ENCODE assay signal across 7 mouse cellular contexts in the genomic region with DNA sequence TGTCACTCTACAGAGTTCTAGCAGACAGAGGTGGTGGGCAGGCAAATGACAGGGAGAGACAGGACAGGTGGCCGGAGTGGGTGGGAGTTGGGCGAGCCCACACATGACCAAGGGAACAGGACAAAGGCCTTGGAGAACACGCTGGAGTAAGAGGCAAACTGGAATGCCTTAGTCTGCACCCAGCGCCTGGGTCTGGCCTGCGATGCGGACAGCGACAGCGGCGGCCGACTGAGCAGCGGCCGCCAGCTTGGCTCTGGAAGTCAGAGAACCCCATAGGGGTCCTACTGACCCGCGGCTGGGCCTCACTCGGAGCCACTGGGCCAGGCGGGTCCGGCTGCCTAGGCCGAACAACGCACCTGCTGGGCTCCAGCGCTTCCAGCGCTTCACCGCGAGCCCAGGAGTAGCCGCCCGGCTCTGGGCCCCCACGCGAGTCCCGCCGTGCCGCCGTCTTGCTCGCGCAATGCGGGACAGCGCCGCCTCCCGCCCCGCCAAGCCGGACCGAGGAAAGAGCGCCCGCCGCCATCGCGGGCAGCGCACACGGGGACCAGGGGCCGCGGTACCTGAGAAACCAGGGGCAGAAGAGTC. TPM values are rescaled to one million over a fixed set of nuclear protein-coding genes. Genes with fewer than 3 reads are reported as not detected.
DNase-seq lines count a peak whose midpoint lies in the region; ATAC-seq and TF ChIP-seq lines count a peak whose summit lies in the region.

No protein-coding gene starts in this region.

- peak overlapping the region; percentile 90 for H3K9ac ChIP-seq in heart, embryonic 12.5 days
- peak overlapping the region; percentile 69 for H3K9ac ChIP-seq in liver, postnatal 0 days (replicated peaks)
- peak overlapping the region; percentile 86 for H3K9ac ChIP-seq in neural tube, embryonic 15.5 days (replicated peaks)

- H3K4me3 ChIP-seq in cortical plate, adult 2 months (ENCODE audit: insufficient read depth, low read length): peak overlapping the region; percentile 67
- peak overlapping the region; percentile 83 for H3K4me3 ChIP-seq in heart, embryonic 12.5 days
- peak overlapping the region; percentile 64 for H3K4me3 ChIP-seq in liver, postnatal 0 days (ENCODE audit: low read depth, low read length)
- peak overlapping the region; percentile 84 for H3K4me3 ChIP-seq in neural tube, embryonic 15.5 days (replicated peaks)

- no peaks in the 10 kb centered on the region for H3K9me3 ChIP-seq in heart, embryonic 12.5 days (replicated peaks)
- no peaks in the 10 kb centered on the region for H3K9me3 ChIP-seq in liver, postnatal 0 days (ENCODE audit: low read length)
- no peaks in the 10 kb centered on the region for H3K9me3 ChIP-seq in neural tube, embryonic 15.5 days (replicated peaks)

- H3K4me2 ChIP-seq in heart, embryonic 12.5 days: peak overlapping the region; percentile 83
- peak overlapping the region; percentile 96 for H3K4me2 ChIP-seq in liver, postnatal 0 days (ENCODE audit: low read depth, low read length)
- H3K4me2 ChIP-seq in neural tube, embryonic 15.5 days: peak overlapping the region; percentile 81

- peak overlapping the region; percentile 73 for H3K27ac ChIP-seq in cortical plate, adult 2 months (ENCODE audit: insufficient read depth, low read length)
- peak overlapping the region; percentile 80 for H3K27ac ChIP-seq in heart, embryonic 12.5 days (ENCODE audit: poor library complexity, severe bottlenecking)
- H3K27ac ChIP-seq in liver, postnatal 0 days (ENCODE audit: low read depth): peak overlapping the region; percentile 75
- peak overlapping the region; percentile 84 for H3K27ac ChIP-seq in neural tube, embryonic 15.5 days (replicated peaks)

- ATAC-seq in heart, embryonic 12.5 days (ENCODE audit: insufficient number of reproducible peaks, low FRiP score): peak; percentile 49
- ATAC-seq in liver, postnatal 0 days: peak; percentile 48
- ATAC-seq in neural tube, embryonic 15.5 days (ENCODE audit: low FRiP score): peak; percentile 75

- H3K36me3 ChIP-seq in heart, embryonic 12.5 days: no peaks in the 10 kb centered on the region
- no peaks in the 10 kb centered on the region for H3K36me3 ChIP-seq in liver, postnatal 0 days (replicated peaks; ENCODE audit: insufficient read depth, low read length)
- no peaks in the 10 kb centered on the region for H3K36me3 ChIP-seq in neural tube, embryonic 15.5 days

- peaks cover 4% of the 10 kb centered on the region for H3K4me1 ChIP-seq in cortical plate, adult 2 months (ENCODE audit: control insufficient read depth, insufficient read depth, low read length)
- H3K4me1 ChIP-seq in heart, embryonic 12.5 days (replicated peaks): peaks cover 33% of the 10 kb centered on the region
- H3K4me1 ChIP-seq in liver, postnatal 0 days (ENCODE audit: insufficient read depth): peaks cover 14% of the 10 kb centered on the region
- peaks cover 20% of the 10 kb centered on the region for H3K4me1 ChIP-seq in neural tube, embryonic 15.5 days

- TF ChIP-seq POLR2A in cortical plate, adult 2 months (IDR thresholded peaks at IDR 0.05; ENCODE audit: extremely low read depth, insufficient read depth, low read length): no peak

- TF ChIP-seq EP300 in liver, postnatal 0 days (IDR thresholded peaks at IDR 0.05; ENCODE audit: low read depth): no peak

- DNase-seq in 3134 (ENCODE audit: extremely low read depth, insufficient read length, low spot score): peak; percentile 76
- DNase-seq in CD8-positive naive resting alpha-beta T cell, adult 2 months (ENCODE audit: low read depth in 2 of 2, low spot score in 2 of 2): peak; percentile 2
- peak; percentile 64 for DNase-seq in kidney, postnatal 14 days
- no peak for DNase-seq in liver, postnatal 0 days

- no peaks in the 10 kb centered on the region for H3K27me3 ChIP-seq in heart, embryonic 12.5 days (replicated peaks)
- H3K27me3 ChIP-seq in liver, postnatal 0 days (ENCODE audit: insufficient read depth, low read length): no peaks in the 10 kb centered on the region
- no peaks in the 10 kb centered on the region for H3K27me3 ChIP-seq in neural tube, embryonic 15.5 days (replicated peaks)

- under 1% methylated on average over 49 of the region's 49 CpGs for WGBS in heart, embryonic 12.5 days
- under 1% methylated on average over 47 of the region's 49 CpGs for WGBS in liver, postnatal 0 days (ENCODE audit: insufficient replicate concordance)
- WGBS in neural tube, embryonic 15.5 days: under 1% methylated on average over 49 of the region's 49 CpGs

- TF ChIP-seq CTCF in cortical plate, adult 2 months (IDR thresholded peaks at IDR 0.05; ENCODE audit: extremely low read depth, insufficient read depth, low read length): no peak
- peak; percentile 21 for TF ChIP-seq CTCF in liver, postnatal 0 days (IDR thresholded peaks at IDR 0.05; ENCODE audit: low read depth)

RNA-seq across cellular contexts. Expression of a gene that starts 0.5 kb away (rescaled TPM):
- 22.2 and 26.1 TPM in 2 replicates for polyA plus RNA-seq in cortical plate, adult 2 months (2012; rRNA removed)
- 20.5 and 21.7 TPM in 2 replicates for polyA plus RNA-seq in heart, embryonic 12.5 days (2016; fragmentation: Nextera tagmentation; extraction: Ambion mirVana)
- 4.3 and 5.1 TPM in 2 replicates for polyA plus RNA-seq in liver, postnatal 0 days (2015; fragmentation: Nextera tagmentation; extraction: Ambion mirVana)
- polyA plus RNA-seq in neural tube, embryonic 15.5 days (2015; fragmentation: Nextera tagmentation; extraction: Ambion mirVana): 16.0 and 17.1 TPM in 2 replicates
